ENCODE assay signal across 8 mouse cellular contexts in genomic region chr1:191573906-191574639, GRCm38 (mm10). TPM values are rescaled to one million over a fixed set of nuclear protein-coding genes. Genes with fewer than 3 reads are reported as not detected.
DNase-seq lines count a peak whose midpoint lies in the region; ATAC-seq and TF ChIP-seq lines count a peak whose summit lies in the region.

No protein-coding gene starts in this region.

- H3K4me3 ChIP-seq in heart, embryonic 12.5 days = peak overlapping the region; percentile 67
- H3K4me3 ChIP-seq in E14TG2a.4 (replicated peaks; ENCODE audit: low read length) = peak overlapping the region; percentile 97
- H3K4me3 ChIP-seq in embryonic fibroblast, embryonic 13.5 days (ENCODE audit: insufficient read depth, low read length) = peak overlapping the region; percentile 64
- H3K4me3 ChIP-seq in liver, embryonic 13.5 days (replicated peaks) = peak overlapping the region; percentile 94

- H3K36me3 ChIP-seq in heart, embryonic 12.5 days = peaks cover 14% of the 10 kb centered on the region
- peaks cover 62% of the 10 kb centered on the region for H3K36me3 ChIP-seq in E14TG2a.4 (ENCODE audit: insufficient read depth, low read length)
- peaks cover 34% of the 10 kb centered on the region for H3K36me3 ChIP-seq in liver, embryonic 13.5 days

- DNase-seq in heart, adult 11 months = no peak
- peak; percentile 16 for DNase-seq in liver, embryonic 13.5 days
- DNase-seq in left cerebral cortex, postnatal 25 days (ENCODE audit: low spot score in 2 of 2) = no peak
- no peak for DNase-seq in ovary, adult 18-20 months (ENCODE audit: low spot score)
- DNase-seq in urinary bladder, postnatal 36 days (ENCODE audit: low spot score in 2 of 2) = no peak

- TF ChIP-seq POLR2A in embryonic fibroblast, embryonic 13.5 days (IDR thresholded peaks at IDR 0.05; ENCODE audit: low read depth, low read length) = 0 out of 2 replicates have a peak, but pooled peaks have one; percentile 30

- H3K9ac ChIP-seq in heart, embryonic 12.5 days = peak overlapping the region; percentile 78
- H3K9ac ChIP-seq in liver, embryonic 13.5 days = peak overlapping the region; percentile 88

- no peak for ATAC-seq in heart, embryonic 12.5 days (ENCODE audit: insufficient number of reproducible peaks, low FRiP score)
- ATAC-seq in liver, embryonic 13.5 days (ENCODE audit: low read depth) = no peak

- intact Hi-C loops in left cerebral cortex, postnatal 25 days (cut with DNase I) = no loop called here

- H3K27ac ChIP-seq in heart, embryonic 12.5 days (ENCODE audit: poor library complexity, severe bottlenecking) = peak overlapping the region; percentile 87
- peak overlapping the region; percentile 76 for H3K27ac ChIP-seq in embryonic fibroblast, embryonic 13.5 days (ENCODE audit: insufficient read depth, low read length)
- peak overlapping the region; percentile 84 for H3K27ac ChIP-seq in liver, embryonic 13.5 days

- H3K27me3 ChIP-seq in heart, embryonic 12.5 days (replicated peaks) = no peaks in the 10 kb centered on the region
- H3K27me3 ChIP-seq in E14TG2a.4 (ENCODE audit: insufficient read depth, low read length) = no peaks in the 10 kb centered on the region
- H3K27me3 ChIP-seq in liver, embryonic 13.5 days = no peaks in the 10 kb centered on the region

- no peak for TF ChIP-seq CTCF in E14TG2a.4 (conservative IDR thresholded peaks at IDR 0.05; ENCODE audit: low read length)
- TF ChIP-seq CTCF in embryonic fibroblast, embryonic 13.5 days (IDR thresholded peaks at IDR 0.05; ENCODE audit: borderline replicate concordance, insufficient read depth, low read length) = no peak

- H3K4me1 ChIP-seq in heart, embryonic 12.5 days (replicated peaks) = peaks cover 20% of the 10 kb centered on the region
- H3K4me1 ChIP-seq in E14TG2a.4 (replicated peaks; ENCODE audit: low read depth, low read length) = peaks cover 49% of the 10 kb centered on the region
- peaks cover 8% of the 10 kb centered on the region for H3K4me1 ChIP-seq in embryonic fibroblast, embryonic 13.5 days (ENCODE audit: control insufficient read depth, insufficient read depth, low read length)
- H3K4me1 ChIP-seq in liver, embryonic 13.5 days (replicated peaks) = peaks cover 39% of the 10 kb centered on the region

- WGBS in heart, embryonic 12.5 days = 3% methylated on average over 13 of the region's 13 CpGs
- WGBS in liver, embryonic 13.5 days (ENCODE audit: insufficient replicate concordance) = under 1% methylated on average over 13 of the region's 13 CpGs

- peak overlapping the region; percentile 77 for H3K4me2 ChIP-seq in heart, embryonic 12.5 days
- H3K4me2 ChIP-seq in liver, embryonic 13.5 days = peak overlapping the region; percentile 85

- no peaks in the 10 kb centered on the region for H3K9me3 ChIP-seq in heart, embryonic 12.5 days (replicated peaks)
- peaks cover under 1% of the 10 kb centered on the region; the same call in 1 of the 2 replicates for H3K9me3 ChIP-seq in E14TG2a.4 (ENCODE audit: low read length)
- H3K9me3 ChIP-seq in liver, embryonic 13.5 days (replicated peaks) = no peaks in the 10 kb centered on the region

RNA-seq across cellular contexts. Expression of gene Dtl, which starts 1.3 kb away (rescaled TPM):
- 40.3 and 43.3 TPM in 2 replicates for polyA plus RNA-seq in heart, embryonic 12.5 days (2016; fragmentation: Nextera tagmentation; extraction: Ambion mirVana)
- polyA plus RNA-seq in embryonic fibroblast, embryonic 13.5 days (2011; ENCODE audit: insufficient read length, low read depth, missing spikeins) = 14.6 and 25.1 TPM in 2 replicates
- polyA plus RNA-seq in liver, embryonic 13.5 days (2015; fragmentation: Nextera tagmentation; extraction: Ambion mirVana) = 36.6 and 43.0 TPM in 2 replicates
- total RNA-seq in left cerebral cortex, postnatal 25 days (2021) = 1 to 10 TPM; 8.2 to 9.1 TPM

RNA-seq across cellular contexts. Expression of gene Ints7, which starts 1.4 kb away (rescaled TPM):
- polyA plus RNA-seq in heart, embryonic 12.5 days (2016; fragmentation: Nextera tagmentation; extraction: Ambion mirVana) = 48.8 and 51.8 TPM in 2 replicates
- 27.6 and 37.1 TPM in 2 replicates for polyA plus RNA-seq in embryonic fibroblast, embryonic 13.5 days (2011; ENCODE audit: insufficient read length, low read depth, missing spikeins)
- polyA plus RNA-seq in liver, embryonic 13.5 days (2015; fragmentation: Nextera tagmentation; extraction: Ambion mirVana) = 25.0 and 30.3 TPM in 2 replicates
- total RNA-seq in left cerebral cortex, postnatal 25 days (2021) = 10 to 100 TPM; 34.5 to 34.9 TPM
